Mouse (Mus musculus) limb, embryonic 11.5 days (tissue): ENCODE data around the gene Thbs3. TPM values are rescaled to one million over a fixed set of nuclear protein-coding genes. Genes with fewer than 3 reads are reported as not detected.

Experiments used
- ATAC-seq: fragments of 200-750 bp; cut with Nextera tagmentation; 2 replicates; pipeline ENCODE4 v1.8.0; 2017; ENCODE audit warnings: low read depth; ENCODE audit not compliant: insufficient number of reproducible peaks, low FRiP score, low TSS enrichment
- DNase-seq: peaks from one replicate; pipeline ENCODE4 v3.0.0-alpha.2; 2015; ENCODE audit warnings: low spot score
- H3K27ac ChIP-seq: fragments of 300-500 bp; sonication (generic); replicated peaks from 2 replicates; pipeline ENCODE4 v1.5.1; 2014; ENCODE audit warnings: low read depth, mild to moderate bottlenecking, low read length
- H3K27me3 ChIP-seq: fragments of 300-500 bp; sonication (generic); 2 replicates; pipeline ENCODE4 v1.6.1; 2014; ENCODE audit warnings: mild to moderate bottlenecking, low read length, mixed read lengths; ENCODE audit not compliant: control insufficient read depth, insufficient read depth
- H3K36me3 ChIP-seq: fragments of 300-500 bp; sonication (generic); 2 replicates; pipeline ENCODE4 v1.6.1; 2014; ENCODE audit warnings: mild to moderate bottlenecking, low read length, moderate library complexity, mixed read lengths; ENCODE audit not compliant: control insufficient read depth, insufficient read depth
- H3K4me1 ChIP-seq: fragments of 300-500 bp; sonication (generic); 2 replicates; pipeline ENCODE4 v1.6.1; 2014; ENCODE audit warnings: low read length, mixed read lengths; ENCODE audit not compliant: control insufficient read depth, insufficient read depth
- H3K4me2 ChIP-seq: fragments of 300-500 bp; sonication (generic); 2 replicates; pipeline ENCODE4 v1.6.1; 2014; ENCODE audit warnings: low read depth, mild to moderate bottlenecking, moderate library complexity; ENCODE audit not compliant: severe bottlenecking
- H3K4me3 ChIP-seq: fragments of 300-500 bp; sonication (generic); 2 replicates; pipeline ENCODE4 v1.5.1; 2014; ENCODE audit warnings: low read depth, low read length
- H3K9ac ChIP-seq: fragments of 300-500 bp; sonication (generic); 2 replicates; pipeline ENCODE4 v1.6.1; 2014; ENCODE audit warnings: mild to moderate bottlenecking, low read length
- H3K9me3 ChIP-seq: fragments of 300-500 bp; sonication (generic); 2 replicates; pipeline ENCODE4 v1.6.1; 2016; ENCODE audit warnings: low read length; ENCODE audit not compliant: control insufficient read depth
- WGBS: fragments of 180-500 bp; shearing (Covaris S2); extraction: QIAGEN DNeasy Blood & Tissue Kit; methylation state at CpG from one replicate; pipeline ENCODE4 v1.1.7; 2014; 5-methylcytosine and 5-hydroxymethylcytosine counted together
- polyA plus RNA-seq: library from polyadenylated mRNA; unstranded; fragments of >200 nt; fragmentation: Nextera tagmentation; extraction: Ambion mirVana; gene quantifications from 2 replicates; pipeline ENCODE4 v1.2.1, GENCODE M21; 2014

Thbs3 gene
- polyA plus RNA-seq, 1 experiment from 2014 or later = 21.0 TPM

DNA sequence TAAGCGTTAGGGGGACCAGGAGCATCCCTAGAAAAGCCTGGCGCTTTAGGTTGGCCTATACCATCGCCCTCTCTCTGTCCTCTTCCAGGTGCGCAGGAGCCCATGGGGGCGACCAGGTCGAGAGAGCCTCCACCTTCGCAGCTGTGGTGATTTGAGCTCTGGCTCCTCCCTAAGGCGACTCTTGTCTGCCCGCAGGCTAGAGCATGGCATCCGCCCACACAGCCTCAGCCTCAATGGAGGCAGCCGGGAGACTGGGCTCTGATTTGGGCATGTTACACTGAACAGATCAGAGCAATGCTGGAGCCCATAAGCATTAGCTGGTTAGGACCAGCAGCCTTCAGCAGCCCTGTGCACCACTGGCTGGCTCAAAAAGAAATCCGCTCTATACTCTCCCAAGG lies 26.5 kb upstream of the Thbs3 start:
- WGBS = 75% methylated on average over 12 of the region's 12 CpGs
- no peak overlapping the region for H3K27ac ChIP-seq

DNA sequence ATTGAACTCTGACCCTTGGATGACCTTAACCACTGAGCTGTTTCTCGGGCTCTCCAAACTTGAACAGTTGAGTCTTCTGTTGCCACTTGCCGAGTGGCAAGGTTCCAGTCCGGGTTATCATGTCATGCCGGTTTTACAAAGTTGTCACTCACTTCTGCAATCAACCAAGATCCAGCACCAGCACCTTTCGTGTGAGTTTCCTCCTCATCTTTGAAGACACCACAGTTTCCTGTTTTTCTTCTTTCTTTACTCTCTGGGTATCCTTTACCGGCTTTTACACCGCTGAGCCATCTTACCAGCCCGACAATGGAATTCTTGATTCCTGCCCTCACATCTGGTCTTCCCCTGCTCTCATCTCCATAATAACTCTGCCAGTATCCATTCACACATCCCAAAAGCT lies 24.5 kb upstream of the Thbs3 start:
- H3K4me1 ChIP-seq = peaks cover 3% of the 10 kb centered on the region
- H3K9ac ChIP-seq = no peak overlapping the region
- ATAC-seq (no peak), DNase-seq (no peak)
- 0 out of 2 replicates have a peak, but pooled peaks cover 2% of the 10 kb centered on the region for H3K36me3 ChIP-seq
- 89% methylated on average over 8 of the region's 8 CpGs for WGBS
- H3K4me3 ChIP-seq = no peak overlapping the region
- no peak overlapping the region for H3K4me2 ChIP-seq
- no peak overlapping the region for H3K27ac ChIP-seq
- no peaks in the 10 kb centered on the region for H3K27me3 ChIP-seq
- H3K9me3 ChIP-seq = no peaks in the 10 kb centered on the region

More for the DNA sequence above, 26.5 kb upstream of the Thbs3 start:
- ATAC-seq (no peak), DNase-seq (no peak)
- H3K4me3 ChIP-seq = no peak overlapping the region
- H3K36me3 ChIP-seq = 0 out of 2 replicates have a peak, but pooled peaks cover 2% of the 10 kb centered on the region
- H3K27me3 ChIP-seq = no peaks in the 10 kb centered on the region
- no peak overlapping the region for H3K4me2 ChIP-seq
- no peaks in the 10 kb centered on the region for H3K9me3 ChIP-seq
- no peak overlapping the region; the same call in 1 of the 2 replicates for H3K9ac ChIP-seq
- H3K4me1 ChIP-seq = peaks cover 22% of the 10 kb centered on the region

DNA sequence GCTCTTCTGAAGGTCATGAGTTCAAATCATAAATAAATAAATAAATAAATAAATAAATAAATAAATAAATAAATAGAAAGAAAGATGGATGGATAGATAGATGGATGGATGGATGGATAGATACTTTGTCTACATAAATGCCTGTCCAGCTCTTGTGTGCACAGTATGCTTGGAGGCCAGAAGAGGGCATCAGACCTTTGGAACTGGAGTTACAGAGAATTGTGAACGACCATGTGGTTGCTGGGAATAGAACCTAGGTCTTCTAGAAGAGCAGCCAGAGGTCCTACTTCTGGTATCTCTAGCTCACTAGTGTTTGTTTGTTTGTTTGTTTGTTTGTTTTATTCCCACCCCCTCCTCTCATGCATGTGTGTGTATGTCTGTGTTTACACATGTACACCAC lies 21.6 kb upstream of the Thbs3 start:
- Histone ChIP-seq H3K4me2 (no peak overlapping the region), H3K9me3 (no peaks in the 10 kb centered on the region), H3K9ac (no peak overlapping the region), H3K36me3 (no peaks in the 10 kb centered on the region), H3K4me3 (no peak overlapping the region), H3K4me1 (peaks cover 4% of the 10 kb centered on the region), H3K27ac (no peak overlapping the region), H3K27me3 (no peaks in the 10 kb centered on the region)
- ATAC-seq = no peak
- 71% methylated on average over 1 of the region's 1 CpGs for WGBS
- no peak for DNase-seq

DNA sequence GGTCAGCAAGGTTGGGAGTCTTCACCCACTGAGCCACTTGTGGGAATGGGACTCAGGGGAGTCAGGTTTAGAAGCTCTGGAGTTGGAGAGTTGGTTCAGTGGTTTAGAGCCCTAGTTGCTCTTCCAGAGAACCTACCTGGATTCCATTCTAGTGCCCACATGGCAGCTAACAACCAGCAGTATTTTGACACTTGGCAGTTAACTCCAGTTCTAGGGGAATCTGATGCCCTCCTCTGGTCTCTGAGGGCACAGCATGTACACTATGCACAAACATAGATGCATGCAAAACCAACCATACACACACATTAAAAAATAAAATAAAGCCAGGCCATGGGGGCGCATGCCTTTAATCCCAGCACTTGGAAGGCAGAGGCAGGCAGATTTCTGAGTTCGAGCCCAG lies 21.1 kb upstream of the Thbs3 start:
- Histone ChIP-seq H3K9me3 (no peaks in the 10 kb centered on the region), H3K36me3 (no peaks in the 10 kb centered on the region), H3K4me3 (no peak overlapping the region), H3K27me3 (no peaks in the 10 kb centered on the region), H3K27ac (no peak overlapping the region), H3K4me2 (no peak overlapping the region), H3K9ac (no peak overlapping the region), H3K4me1 (peaks cover 4% of the 10 kb centered on the region)
- ATAC-seq = no peak
- WGBS = 90% methylated on average over 2 of the region's 2 CpGs
- DNase-seq = no peak

DNA sequence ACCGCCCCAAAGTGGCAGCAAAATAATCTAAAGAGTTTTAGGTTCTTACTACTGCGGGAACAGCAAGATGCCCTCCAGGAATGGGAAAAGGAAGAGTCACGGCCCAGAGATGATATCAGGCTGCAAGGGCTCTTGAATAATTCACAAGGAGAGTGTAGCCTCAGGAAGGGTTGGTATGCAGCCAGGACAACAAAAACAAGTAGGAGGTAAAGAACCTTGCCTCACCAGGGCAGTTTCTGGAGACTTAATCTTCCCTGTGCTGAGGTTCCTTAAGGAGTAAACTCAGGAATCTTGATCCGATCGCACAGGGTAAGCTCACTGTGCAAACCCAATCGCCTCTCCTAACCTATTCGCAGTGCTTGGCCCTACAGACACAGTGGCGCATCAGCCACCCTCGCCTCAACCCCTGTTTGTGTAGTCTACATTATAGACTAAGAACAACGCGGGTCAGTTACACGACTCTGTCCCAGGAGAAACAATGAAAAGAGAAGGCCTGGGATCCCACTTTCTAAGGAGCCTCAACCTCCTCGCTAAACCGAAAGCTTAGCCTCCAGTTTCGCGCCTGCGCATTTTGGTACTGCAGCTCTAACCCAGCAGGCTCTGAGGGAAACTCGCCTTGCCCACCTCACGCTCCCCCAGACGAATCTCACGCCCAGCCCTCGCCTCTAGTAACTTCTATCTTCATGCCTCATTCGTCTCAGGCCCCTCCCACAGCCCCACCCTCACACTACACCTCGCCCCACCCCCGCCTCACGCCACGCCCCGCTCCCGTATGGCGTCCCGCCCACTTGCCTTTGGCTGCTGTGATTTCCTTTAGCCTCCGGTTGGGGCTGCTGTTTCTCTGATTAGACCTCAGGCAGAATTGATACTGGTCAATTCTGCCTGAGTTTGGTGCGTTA lies 18.8 kb upstream of the Thbs3 start:
- peak overlapping the region; percentile 35 for H3K4me2 ChIP-seq
- peak; percentile 90 for DNase-seq
- WGBS = 11% methylated on average over 33 of the region's 33 CpGs
- H3K27me3 ChIP-seq = no peaks in the 10 kb centered on the region
- H3K27ac ChIP-seq = peak overlapping the region; percentile 64
- peak overlapping the region; percentile 21 for H3K4me3 ChIP-seq
- H3K9ac ChIP-seq = peak overlapping the region; percentile 59
- H3K9me3 ChIP-seq = no peaks in the 10 kb centered on the region
- H3K36me3 ChIP-seq = no peaks in the 10 kb centered on the region
- peaks cover 4% of the 10 kb centered on the region for H3K4me1 ChIP-seq
- peak; percentile 93 for ATAC-seq

DNA sequence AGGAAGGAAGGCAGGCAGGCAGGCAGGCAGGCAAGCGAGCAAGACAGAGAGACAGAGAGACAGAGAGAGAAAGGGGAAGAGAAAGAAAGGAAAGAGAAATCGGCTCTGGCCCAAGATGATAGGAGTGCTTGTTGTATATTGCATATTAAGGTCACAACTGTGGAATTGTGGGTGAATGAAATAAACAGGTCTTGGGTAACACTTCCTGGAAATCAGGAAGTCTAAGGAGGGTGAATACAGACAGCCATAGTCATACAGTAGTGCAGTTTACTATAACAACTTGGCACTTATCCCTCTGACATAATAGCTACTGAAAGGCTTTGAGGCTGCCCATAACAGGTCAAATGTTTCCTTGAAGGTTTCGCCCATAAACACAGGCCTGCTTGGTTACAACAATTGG lies 15.1 kb upstream of the Thbs3 start:
- no peak overlapping the region for H3K4me3 ChIP-seq
- H3K9me3 ChIP-seq = no peaks in the 10 kb centered on the region
- H3K4me1 ChIP-seq = peaks cover 8% of the 10 kb centered on the region
- no peaks in the 10 kb centered on the region for H3K36me3 ChIP-seq
- no peaks in the 10 kb centered on the region for H3K27me3 ChIP-seq
- 82% methylated on average over 3 of the region's 3 CpGs for WGBS
- no peak for ATAC-seq
- H3K9ac ChIP-seq = no peak overlapping the region
- DNase-seq = no peak
- no peak overlapping the region for H3K4me2 ChIP-seq
- H3K27ac ChIP-seq = no peak overlapping the region

DNA sequence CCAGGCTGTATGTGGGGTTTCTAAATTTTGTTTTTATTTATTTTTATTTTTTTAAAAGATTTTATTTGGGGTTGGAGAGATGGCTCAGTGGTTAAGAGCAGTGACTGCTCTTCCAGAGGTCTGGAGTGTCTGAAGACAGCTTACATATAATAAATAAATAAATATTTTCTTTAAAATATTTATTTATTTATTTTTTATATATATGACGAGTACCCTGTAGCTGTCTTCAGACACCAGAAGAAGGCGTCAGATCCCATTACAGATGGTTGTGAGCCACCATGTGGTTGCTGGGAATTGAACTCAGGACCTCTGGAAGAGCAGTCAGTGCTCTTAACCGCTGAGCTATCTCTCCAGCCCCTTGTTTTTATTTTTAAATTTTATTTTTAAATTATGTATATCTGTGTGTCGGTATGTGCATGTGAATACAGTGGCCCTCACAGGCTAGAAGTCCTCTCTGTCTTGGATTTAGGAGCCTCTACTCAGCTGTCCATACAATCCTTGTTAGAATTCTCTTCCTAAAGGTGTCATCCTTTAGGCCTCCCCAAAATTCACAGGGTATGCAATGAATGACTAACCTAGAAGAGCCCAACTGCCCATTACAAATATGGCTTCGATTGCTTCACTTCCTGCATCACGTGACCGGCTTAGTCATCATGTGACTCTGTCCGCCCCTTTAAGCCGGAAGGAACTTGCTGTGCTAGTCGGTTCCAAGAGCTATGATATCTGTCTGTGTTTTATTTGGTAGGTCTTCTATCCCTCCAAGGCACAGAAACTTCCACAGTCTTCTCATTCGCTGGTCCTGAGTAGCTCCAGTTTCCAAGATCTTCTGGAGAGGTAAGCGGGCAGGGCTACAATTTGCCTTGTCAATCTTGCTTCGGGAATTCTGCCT lies 12.5 kb upstream of the Thbs3 start, which contains the start of gene Gba:
Gene Gba (plus strand): TSS at position 676 of the 889 bp plus-strand sequence.
- 27% methylated on average over 13 of the region's 13 CpGs for WGBS

DNA sequence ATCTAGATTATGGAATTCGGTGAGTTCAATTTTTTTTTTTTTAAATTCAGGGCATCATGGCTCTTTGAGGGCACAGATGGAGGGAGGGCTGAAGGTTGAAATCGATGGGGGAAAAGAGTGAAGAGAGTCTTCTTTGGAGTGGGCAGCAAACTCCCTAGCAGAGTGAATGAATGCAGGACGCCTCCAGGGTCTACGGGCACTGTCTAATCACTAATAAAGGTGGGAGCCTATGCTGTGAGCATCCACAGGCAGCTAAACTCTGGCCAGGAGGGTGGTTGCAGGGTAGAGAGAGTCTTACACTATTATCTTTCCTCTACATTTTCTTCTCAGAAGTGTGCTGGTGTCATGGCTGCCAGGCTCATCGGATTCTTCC lies 11.9 kb upstream of the Thbs3 start:
- Histone ChIP-seq H3K9ac (no peak overlapping the region; the same call in 1 of the 2 replicates), H3K9me3 (no peaks in the 10 kb centered on the region), H3K27me3 (no peaks in the 10 kb centered on the region), H3K27ac (no peak overlapping the region), H3K4me1 (0 out of 2 replicates have a peak, but pooled peaks cover 4% of the 10 kb centered on the region), H3K4me2 (peak overlapping the region; percentile 51), H3K4me3 (peak overlapping the region; percentile 41), H3K36me3 (peaks cover 14% of the 10 kb centered on the region; the same call in 1 of the 2 replicates)
- DNase-seq (no peak), ATAC-seq (no peak)
- WGBS = 44% methylated on average over 5 of the region's 5 CpGs

More for the DNA sequence above, 12.5 kb upstream of the Thbs3 start, which contains the start of gene Gba:
- ATAC-seq (peak; percentile 76; the same call in 1 of the 2 replicates), DNase-seq (peak; percentile 89)
- no peaks in the 10 kb centered on the region for H3K9me3 ChIP-seq
- H3K4me3 ChIP-seq = peak within 1 kb of the TSS; percentile 41
- no peaks in the 10 kb centered on the region for H3K27me3 ChIP-seq
- H3K4me2 ChIP-seq = peak within 1 kb of the TSS; percentile 51
- H3K4me1 ChIP-seq = 0 out of 2 replicates have a peak, but pooled peaks cover 4% of the 10 kb centered on the region
- peaks cover 8% of the 10 kb centered on the region; the same call in 1 of the 2 replicates for H3K36me3 ChIP-seq
- H3K27ac ChIP-seq = no peak within 1 kb of the TSS
- H3K9ac ChIP-seq = peak within 1 kb of the TSS; percentile 3; the same call in 1 of the 2 replicates
